Mouse (Mus musculus) urinary bladder, postnatal 0 days (tissue): ENCODE data around the gene Slfn14. TPM values are rescaled to one million over a fixed set of nuclear protein-coding genes. Genes with fewer than 3 reads are reported as not detected.

ENCODE experiments used
- polyA plus RNA-seq: library from polyadenylated mRNA; unstranded; fragments of >200 nt; fragmentation: Nextera tagmentation; extraction: Ambion mirVana; gene quantifications from 2 replicates; pipeline ENCODE4 v1.2.1, GENCODE M21; 2015

Slfn14 gene
- 0.04 and 0.15 TPM in 2 replicates for polyA plus RNA-seq

GRCm38 (mm10) chr11:83286566-83286965 lies at the start of gene Slfn14:
Gene Slfn14, minus strand, starts transcription at chr11:83286726.

GRCm38 (mm10) chr11:83302526-83303251 lies 16.2 kb upstream of the Slfn14 start, which contains the start of gene Pex12:
Gene Pex12, minus strand, starts transcription at chr11:83302586.

DNA sequence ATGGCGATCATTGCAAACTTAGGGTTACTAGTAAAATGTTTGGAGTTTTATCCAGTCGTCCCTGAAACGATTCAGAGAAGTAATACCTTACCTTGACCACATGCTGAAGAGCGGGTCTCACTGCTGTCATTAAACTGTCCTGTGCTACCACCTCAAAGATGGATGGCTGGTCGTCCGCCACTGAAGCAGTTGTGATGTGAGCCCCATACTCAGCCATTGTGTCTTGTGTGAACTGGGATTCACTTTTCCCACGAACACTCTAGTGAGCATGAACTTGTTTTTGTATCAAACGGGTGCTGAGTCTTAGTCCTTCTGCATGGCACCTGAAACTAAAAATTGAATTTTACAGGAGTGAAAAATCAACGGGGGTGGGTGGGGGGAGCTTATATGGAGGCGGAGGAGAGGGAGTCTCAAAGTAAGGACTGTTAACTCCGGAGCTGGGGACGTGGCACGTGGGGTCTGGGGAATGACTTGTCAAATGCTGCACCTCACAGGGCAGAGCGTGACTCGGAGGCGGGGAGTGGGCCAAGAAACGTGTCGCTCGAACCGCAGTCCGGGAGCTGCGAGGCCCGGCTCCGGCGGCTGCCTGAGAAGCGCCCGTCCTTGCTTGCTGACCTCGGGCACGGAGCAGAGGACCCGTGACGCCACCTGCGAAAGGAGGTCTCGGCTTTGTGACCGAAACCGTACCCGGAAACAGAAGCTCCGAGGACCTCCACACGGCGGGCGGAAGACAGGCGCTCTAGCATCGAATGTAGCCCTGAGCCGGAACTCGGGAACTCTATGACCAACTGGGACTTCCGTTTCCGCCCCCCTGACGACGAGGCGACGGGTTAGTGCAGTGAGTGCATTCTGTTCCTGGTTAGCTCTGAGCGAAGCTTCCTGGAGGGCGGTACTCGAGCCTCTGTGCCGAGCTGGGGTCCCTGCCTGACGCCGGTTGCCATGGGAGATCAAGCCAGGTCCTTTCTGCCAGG lies 12.0 kb upstream of the Slfn14 start, which contains the start of gene Ap2b1:
Gene Ap2b1, plus strand, starts transcription at position 800 of the 971 bp plus-strand sequence.

Other genes starting within 250 kb of the Slfn14 start
- 10.0 and 17.9 TPM in 2 replicates for gene Slfn2, start 221.6 kb downstream of the Slfn14 start, polyA plus RNA-seq
- gene Slfn1, start 169.9 kb downstream of the Slfn14 start, polyA plus RNA-seq: 0.43 and 2.6 TPM in 2 replicates
- 1.00 and 3.1 TPM in 2 replicates for gene Slfn4, start 111.5 kb downstream of the Slfn14 start, polyA plus RNA-seq
- gene Slfn3, start 95.4 kb downstream of the Slfn14 start, polyA plus RNA-seq: 0.26 and 0.39 TPM in 2 replicates
- gene Ap2b1, start 12.3 kb upstream of the Slfn14 start, polyA plus RNA-seq: 26.7 and 32.1 TPM in 2 replicates
- 8.3 and 8.9 TPM in 2 replicates for gene Pex12, start 15.9 kb upstream of the Slfn14 start, polyA plus RNA-seq
- 0.36 and 0.54 TPM in 2 replicates for gene Rasl10b, start 122.4 kb upstream of the Slfn14 start, polyA plus RNA-seq
- gene Gas2l2, start 142.7 kb upstream of the Slfn14 start, polyA plus RNA-seq: 0.07 TPM in 1 of 2 replicates, not detected in the other
- 0.35 and 0.41 TPM in 2 replicates for gene 1700020L24Rik, start 151.0 kb upstream of the Slfn14 start, polyA plus RNA-seq
- gene Mmp28, start 176.3 kb upstream of the Slfn14 start, polyA plus RNA-seq: 5.1 and 6.0 TPM in 2 replicates
- 4.8 and 6.0 TPM in 2 replicates for gene Taf15, start 186.4 kb upstream of the Slfn14 start, polyA plus RNA-seq
- gene Heatr9, start 235.4 kb upstream of the Slfn14 start, polyA plus RNA-seq: not detected in 2 replicates
- gene Ccl5, start 243.8 kb upstream of the Slfn14 start, polyA plus RNA-seq: 0.45 and 0.88 TPM in 2 replicates